Mouse (Mus musculus): Measurements from ENCODE around the gene Aire. TPM values are rescaled to one million over a fixed set of nuclear protein-coding genes. Genes with fewer than 3 reads are reported as not detected.

Aire gene
- 1.6 TPM in 2 replicates for polyA plus RNA-seq (2015; fragmentation: Nextera tagmentation; extraction: Ambion mirVana)

DNA sequence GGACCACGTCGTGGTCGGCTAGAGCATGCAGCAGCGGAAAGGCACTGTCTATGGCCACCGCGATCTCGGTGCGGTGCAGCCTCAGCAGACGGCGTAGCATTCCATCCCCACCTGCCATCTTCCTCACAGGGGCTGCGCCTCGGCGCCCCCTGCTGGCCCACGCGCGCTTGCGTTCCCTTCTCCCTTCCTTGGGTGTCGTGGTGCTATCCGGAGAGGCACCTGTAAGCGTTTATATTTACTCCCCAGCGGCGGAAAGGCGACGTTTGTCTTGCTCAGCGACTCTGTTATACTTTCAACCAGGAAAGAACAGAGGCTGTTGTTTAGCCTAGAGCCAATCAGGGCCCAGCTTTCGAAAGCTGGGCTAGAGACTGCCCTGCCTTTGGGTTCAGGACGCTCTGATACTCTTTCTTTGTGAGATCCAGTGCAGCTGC lies at the start of gene Aire:
Aire (minus strand) TSS at position 205 of the 431 bp plus-strand sequence.
- no peaks in the 10 kb centered on the region for H3K36me3 ChIP-seq
- 4% methylated on average over 27 of the region's 27 CpGs for WGBS
- peak within 1 kb of the TSS; percentile 30 for H3K4me3 ChIP-seq (replicated peaks)
- H3K4me2 ChIP-seq, result peak within 1 kb of the TSS; percentile 56
- H3K9me3 ChIP-seq (replicated peaks), result no peaks in the 10 kb centered on the region
- H3K4me1 ChIP-seq, result peaks cover 9% of the 10 kb centered on the region; the same call in 1 of the 2 replicates
- no peak within 1 kb of the TSS for H3K27ac ChIP-seq
- no peak within 1 kb of the TSS for H3K9ac ChIP-seq
- H3K27me3 ChIP-seq, result peaks cover 4% of the 10 kb centered on the region
- peak; percentile 61 for ATAC-seq (replicated peaks; ENCODE audit: low FRiP score)

DNA sequence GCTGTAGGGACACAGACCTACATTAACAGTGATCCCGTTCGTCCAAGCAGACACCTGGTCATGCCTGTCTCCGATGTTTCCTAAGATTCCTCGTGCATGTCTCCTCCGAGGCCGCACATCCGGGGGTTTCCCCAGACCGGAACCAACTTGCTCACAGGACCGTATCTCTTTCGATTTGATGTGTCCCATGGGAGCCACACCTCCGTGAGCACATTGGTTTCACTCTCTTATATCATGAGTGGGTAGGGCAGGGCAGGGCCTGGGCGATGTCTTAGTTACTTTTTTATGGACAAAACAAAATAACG lies 49.3 kb upstream of the Aire start:
- Histone ChIP-seq H3K4me3 (replicated peaks) (no peak overlapping the region), H3K9me3 (replicated peaks) (no peaks in the 10 kb centered on the region), H3K27me3 (no peaks in the 10 kb centered on the region)

DNA sequence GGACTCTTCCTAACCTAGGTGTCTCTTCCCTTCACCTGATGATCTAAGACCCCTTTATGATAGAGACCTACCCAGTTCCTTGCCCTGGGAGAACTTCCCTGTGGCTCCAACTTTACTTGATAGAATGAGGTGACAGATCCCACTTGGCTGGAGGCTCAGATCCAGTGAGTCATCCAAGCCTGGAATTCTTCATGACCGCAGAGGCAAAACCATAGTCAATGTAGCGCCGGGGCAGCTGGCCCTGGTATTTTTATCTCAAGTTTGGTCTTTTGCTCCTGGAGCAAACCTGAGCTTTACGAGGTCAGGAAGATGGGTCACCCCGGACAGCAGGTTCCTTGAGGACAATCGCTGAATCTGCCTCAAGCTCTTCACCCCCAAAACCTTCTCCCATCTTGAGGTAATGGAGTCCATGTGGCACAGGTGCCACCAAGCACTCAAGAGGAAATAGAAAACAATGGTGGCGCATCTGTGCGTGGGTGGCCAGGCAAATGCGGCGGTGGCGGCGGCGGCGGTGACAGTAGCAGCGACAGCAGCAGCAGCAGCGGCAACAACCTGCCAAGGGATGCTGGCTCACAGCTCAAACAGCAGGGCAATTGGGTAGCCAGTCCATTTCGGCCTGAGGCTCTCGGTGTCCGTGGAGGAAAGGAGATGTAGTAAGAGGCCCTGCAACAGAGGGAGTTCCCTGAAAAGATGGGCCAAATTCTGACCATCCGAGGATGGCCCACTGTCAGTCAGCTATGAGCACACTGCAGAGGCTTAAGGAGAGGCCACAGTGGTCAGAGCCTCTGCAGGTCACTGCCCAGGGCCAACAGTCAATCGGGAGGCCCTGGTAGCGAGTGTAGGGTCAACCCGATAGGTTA lies 48.7 kb upstream of the Aire start:
- Histone ChIP-seq H3K9me3 (replicated peaks) (no peaks in the 10 kb centered on the region), H3K36me3 (no peaks in the 10 kb centered on the region), H3K4me1 (0 out of 2 replicates have a peak, but pooled peaks cover 3% of the 10 kb centered on the region), H3K27me3 (no peaks in the 10 kb centered on the region), H3K4me2 (no peak overlapping the region), H3K27ac (no peak overlapping the region), H3K4me3 (replicated peaks) (no peak overlapping the region), H3K9ac (no peak overlapping the region)
- 86% methylated on average over 23 of the region's 23 CpGs for WGBS
- no peak for ATAC-seq (replicated peaks; ENCODE audit: low FRiP score)

More for the DNA sequence above, 49.3 kb upstream of the Aire start:
- H3K9ac ChIP-seq, result no peak overlapping the region
- H3K36me3 ChIP-seq, result no peaks in the 10 kb centered on the region
- no peak overlapping the region for H3K27ac ChIP-seq
- WGBS, result 66% methylated on average over 13 of the region's 13 CpGs
- H3K4me2 ChIP-seq, result no peak overlapping the region
- no peak for ATAC-seq (replicated peaks; ENCODE audit: low FRiP score)
- 0 out of 2 replicates have a peak, but pooled peaks cover 3% of the 10 kb centered on the region for H3K4me1 ChIP-seq

DNA sequence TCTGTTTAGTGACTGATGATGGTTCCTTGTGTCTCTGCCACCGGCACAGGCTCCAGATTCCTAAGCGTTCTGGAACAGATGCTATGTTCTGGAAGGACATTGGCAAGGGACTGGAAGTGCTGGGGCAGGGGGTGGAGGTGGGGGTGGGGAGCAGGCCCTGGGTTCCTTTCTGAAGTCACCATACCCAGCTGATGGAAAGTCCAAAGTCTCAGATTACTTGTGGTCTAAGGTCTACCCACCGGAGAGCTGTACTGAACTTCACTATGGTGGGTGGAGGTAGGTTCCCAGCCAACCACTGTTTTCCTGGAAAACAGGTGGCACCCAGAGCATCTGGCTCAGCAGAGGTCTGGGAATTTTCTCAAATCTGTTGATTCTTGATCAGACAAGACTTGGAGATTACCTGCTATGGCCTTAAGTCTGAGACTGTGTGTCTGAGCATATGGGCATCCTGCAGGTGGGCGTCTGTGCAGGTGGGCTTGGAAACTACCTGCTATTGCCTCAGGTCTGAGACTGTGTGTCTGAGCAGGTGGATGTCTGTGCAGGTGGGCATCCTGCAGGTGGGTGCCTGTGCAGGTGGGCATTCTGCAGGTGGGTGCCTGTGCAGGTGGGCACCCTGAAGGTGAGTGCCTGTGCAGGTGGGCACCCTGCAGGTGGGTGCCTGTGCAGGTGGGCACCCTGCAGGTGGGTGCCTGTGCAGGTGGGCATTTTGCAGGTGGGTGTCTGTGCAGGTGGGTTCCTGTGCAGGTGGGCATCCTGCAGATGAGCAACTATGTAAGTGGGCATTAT lies 47.5 kb upstream of the Aire start:
- Histone ChIP-seq H3K4me3 (replicated peaks) (no peak overlapping the region), H3K27ac (no peak overlapping the region), H3K4me2 (no peak overlapping the region), H3K36me3 (no peaks in the 10 kb centered on the region), H3K27me3 (no peaks in the 10 kb centered on the region), H3K9me3 (replicated peaks) (no peaks in the 10 kb centered on the region), H3K9ac (no peak overlapping the region), H3K4me1 (0 out of 2 replicates have a peak, but pooled peaks cover 3% of the 10 kb centered on the region)
- WGBS, result 81% methylated on average over 4 of the region's 4 CpGs
- no peak for ATAC-seq (replicated peaks; ENCODE audit: low FRiP score)

DNA sequence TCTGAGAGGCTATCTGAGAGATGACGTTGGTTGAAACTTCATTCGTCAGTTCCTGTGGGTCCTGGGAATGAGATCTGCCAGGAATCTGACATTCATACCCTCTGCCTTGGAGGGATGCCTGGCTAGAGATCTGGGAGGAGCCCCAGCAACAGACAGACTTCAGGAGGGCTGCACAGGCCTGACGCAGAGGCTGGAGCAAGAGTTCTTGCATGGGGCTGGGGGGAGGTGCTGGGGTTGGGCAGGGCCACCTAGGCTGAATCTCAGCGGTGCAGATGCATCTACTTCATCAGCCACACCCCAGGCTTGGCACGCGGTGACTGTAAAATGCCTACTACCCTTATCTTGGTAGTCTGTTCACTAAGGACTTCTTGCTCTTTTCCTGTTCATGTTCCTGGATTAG lies 46.8 kb upstream of the Aire start:
- Histone ChIP-seq H3K9me3 (replicated peaks) (no peaks in the 10 kb centered on the region), H3K4me1 (0 out of 2 replicates have a peak, but pooled peaks cover 3% of the 10 kb centered on the region), H3K9ac (no peak overlapping the region), H3K4me3 (replicated peaks) (no peak overlapping the region), H3K36me3 (no peaks in the 10 kb centered on the region), H3K27ac (no peak overlapping the region), H3K27me3 (no peaks in the 10 kb centered on the region), H3K4me2 (no peak overlapping the region)
- WGBS, result 62% methylated on average over 6 of the region's 6 CpGs
- no peak for ATAC-seq (replicated peaks; ENCODE audit: low FRiP score)

DNA sequence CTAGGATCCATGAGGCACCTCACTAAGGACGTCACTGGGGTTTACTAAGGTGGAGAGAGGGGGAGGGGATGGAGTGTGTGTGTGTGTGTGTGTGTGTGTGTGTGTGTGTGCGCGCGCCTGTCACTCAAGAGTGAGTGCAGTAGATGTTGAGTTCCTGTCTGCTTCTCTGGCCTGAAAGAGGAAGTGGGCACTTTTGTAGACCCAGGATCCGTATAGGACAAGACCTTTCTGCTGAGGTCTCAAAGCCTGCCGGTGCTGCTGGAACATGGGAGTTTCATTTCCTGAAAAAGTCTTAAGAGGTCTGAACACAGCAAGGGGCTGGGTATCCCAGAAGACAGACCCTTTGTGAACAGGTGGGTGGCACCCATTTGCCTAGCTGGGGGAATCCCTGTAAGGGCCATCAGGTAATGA lies 43.7 kb upstream of the Aire start:
- Histone ChIP-seq H3K4me3 (replicated peaks) (no peak overlapping the region), H3K9ac (no peak overlapping the region), H3K27ac (no peak overlapping the region), H3K9me3 (replicated peaks) (no peaks in the 10 kb centered on the region), H3K4me2 (no peak overlapping the region), H3K4me1 (no peaks in the 10 kb centered on the region), H3K36me3 (no peaks in the 10 kb centered on the region), H3K27me3 (no peaks in the 10 kb centered on the region)
- WGBS, result 84% methylated on average over 6 of the region's 6 CpGs
- ATAC-seq (replicated peaks; ENCODE audit: low FRiP score), result no peak

DNA sequence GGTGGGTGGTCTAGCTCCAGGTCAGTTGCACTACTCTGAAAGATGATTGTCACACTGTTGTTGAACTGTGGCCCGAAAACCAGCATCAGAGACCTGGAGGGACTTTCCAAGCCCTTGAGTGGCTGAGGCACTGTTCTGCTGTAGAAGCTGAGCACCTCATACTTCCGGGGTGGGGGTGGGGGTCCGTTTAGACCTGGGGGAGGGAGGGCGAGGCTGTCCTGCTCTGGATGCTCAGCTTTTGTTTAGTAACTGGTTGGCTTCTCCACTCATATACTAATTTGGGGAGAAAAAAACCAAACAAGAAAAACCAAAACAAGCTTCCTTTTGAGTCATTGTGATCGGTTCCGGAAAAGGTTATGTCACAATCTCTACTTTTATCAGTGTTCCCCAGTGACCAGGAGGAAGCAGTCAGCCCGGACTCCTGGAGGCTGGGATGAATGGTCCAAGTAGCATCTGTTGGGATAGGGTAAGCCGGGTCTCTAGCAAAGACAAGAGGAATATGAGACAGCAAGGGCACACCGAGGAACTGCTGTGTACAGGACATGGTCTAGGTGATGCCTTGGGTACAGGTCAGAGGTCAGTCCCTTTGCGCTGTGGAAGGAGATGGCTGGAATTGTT lies 43.1 kb upstream of the Aire start:
- 81% methylated on average over 10 of the region's 10 CpGs for WGBS
- no peak for ATAC-seq (replicated peaks; ENCODE audit: low FRiP score)

DNA sequence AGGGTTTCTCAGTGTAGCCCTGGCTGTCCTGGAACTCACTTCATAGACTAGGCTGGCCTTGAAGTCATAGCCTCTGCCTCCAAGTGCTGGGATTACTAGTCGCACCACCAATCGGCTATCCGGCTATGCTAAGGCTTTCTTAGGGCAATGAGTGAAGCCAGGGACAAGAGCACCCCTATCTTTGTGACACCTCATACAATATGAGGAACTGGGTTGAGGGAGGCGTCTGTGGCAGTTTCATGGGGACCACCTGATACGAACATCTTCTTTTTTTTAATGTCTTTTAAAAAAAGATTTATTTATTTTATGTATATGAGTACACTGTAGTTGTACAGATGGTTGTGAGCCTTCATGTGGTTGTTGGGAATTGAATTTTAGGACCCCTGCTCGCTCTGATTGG lies 42.3 kb upstream of the Aire start:
- Histone ChIP-seq H3K9ac (no peak overlapping the region), H3K4me3 (replicated peaks) (no peak overlapping the region), H3K27ac (no peak overlapping the region), H3K36me3 (no peaks in the 10 kb centered on the region), H3K9me3 (replicated peaks) (no peaks in the 10 kb centered on the region), H3K4me2 (no peak overlapping the region), H3K4me1 (no peaks in the 10 kb centered on the region), H3K27me3 (no peaks in the 10 kb centered on the region)
- ATAC-seq (replicated peaks; ENCODE audit: low FRiP score), result no peak
- WGBS, result 92% methylated on average over 6 of the region's 6 CpGs

More for the DNA sequence above, 43.1 kb upstream of the Aire start:
- Histone ChIP-seq H3K9ac (no peak overlapping the region), H3K27me3 (no peaks in the 10 kb centered on the region), H3K4me2 (no peak overlapping the region), H3K4me1 (no peaks in the 10 kb centered on the region), H3K36me3 (no peaks in the 10 kb centered on the region), H3K4me3 (replicated peaks) (no peak overlapping the region), H3K27ac (no peak overlapping the region), H3K9me3 (replicated peaks) (no peaks in the 10 kb centered on the region)

DNA sequence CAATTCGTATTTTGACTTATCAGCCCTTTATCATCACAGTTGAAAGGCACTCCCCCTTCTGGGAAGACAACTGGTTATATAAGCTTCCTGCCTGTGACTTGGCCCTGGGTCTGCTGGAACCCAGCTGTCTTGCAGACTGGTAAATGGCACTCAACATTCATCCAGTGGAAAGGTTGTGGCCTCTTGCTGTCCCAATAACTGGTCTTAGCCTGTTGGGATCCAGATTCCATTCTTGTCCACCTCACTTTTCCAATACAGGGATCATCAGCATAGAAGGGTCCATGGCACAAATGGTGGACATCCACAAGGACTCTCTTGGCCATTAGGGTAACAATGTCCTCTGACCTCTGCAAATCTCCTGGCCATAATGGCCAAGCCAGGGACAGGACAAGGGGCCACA lies 40.7 kb upstream of the Aire start:
- no peak for ATAC-seq (replicated peaks; ENCODE audit: low FRiP score)
- H3K4me2 ChIP-seq, result no peak overlapping the region
- no peak overlapping the region for H3K4me3 ChIP-seq (replicated peaks)
- no peaks in the 10 kb centered on the region for H3K27me3 ChIP-seq
- 65% methylated on average over 1 of the region's 1 CpGs for WGBS
- no peaks in the 10 kb centered on the region for H3K36me3 ChIP-seq
- no peaks in the 10 kb centered on the region for H3K4me1 ChIP-seq
- H3K9me3 ChIP-seq (replicated peaks), result no peaks in the 10 kb centered on the region
- no peak overlapping the region for H3K9ac ChIP-seq
- no peak overlapping the region for H3K27ac ChIP-seq

DNA sequence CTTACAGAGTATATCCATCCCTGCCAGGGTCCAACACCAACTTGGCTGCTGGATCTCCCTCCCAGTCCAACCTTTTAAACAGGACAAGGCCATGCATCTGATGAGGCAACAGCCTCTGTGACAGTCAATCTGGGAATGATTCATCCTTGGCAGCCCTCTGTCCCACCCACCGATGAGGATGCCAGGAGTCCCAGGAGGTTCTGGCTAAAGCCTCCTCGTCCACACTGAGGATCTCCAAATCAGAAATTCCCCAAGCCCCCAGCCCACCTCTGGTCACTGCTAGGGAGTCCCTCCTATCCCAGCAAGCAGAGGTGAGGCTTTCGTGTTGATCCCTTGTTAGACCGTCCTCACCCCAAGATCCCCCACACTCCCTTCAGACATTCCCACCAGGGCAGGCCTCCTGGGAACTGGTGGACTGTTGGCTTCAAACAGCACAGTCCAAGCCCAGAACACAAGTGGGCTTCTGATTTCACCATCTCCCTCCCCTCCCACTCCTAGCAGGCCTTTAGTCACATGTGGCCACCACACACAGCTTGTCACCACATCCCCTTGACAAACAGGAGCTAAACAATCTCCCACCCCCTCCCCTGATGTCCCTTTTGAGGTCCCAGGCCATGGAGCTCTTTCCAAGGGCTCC lies 36.7 kb upstream of the Aire start:
- Histone ChIP-seq H3K27ac (no peak overlapping the region), H3K27me3 (no peaks in the 10 kb centered on the region), H3K4me3 (replicated peaks) (no peak overlapping the region), H3K9me3 (replicated peaks) (no peaks in the 10 kb centered on the region), H3K9ac (no peak overlapping the region), H3K36me3 (peaks cover 22% of the 10 kb centered on the region), H3K4me1 (no peaks in the 10 kb centered on the region), H3K4me2 (no peak overlapping the region)
- ATAC-seq (replicated peaks; ENCODE audit: low FRiP score), result no peak
- 79% methylated on average over 4 of the region's 4 CpGs for WGBS

DNA sequence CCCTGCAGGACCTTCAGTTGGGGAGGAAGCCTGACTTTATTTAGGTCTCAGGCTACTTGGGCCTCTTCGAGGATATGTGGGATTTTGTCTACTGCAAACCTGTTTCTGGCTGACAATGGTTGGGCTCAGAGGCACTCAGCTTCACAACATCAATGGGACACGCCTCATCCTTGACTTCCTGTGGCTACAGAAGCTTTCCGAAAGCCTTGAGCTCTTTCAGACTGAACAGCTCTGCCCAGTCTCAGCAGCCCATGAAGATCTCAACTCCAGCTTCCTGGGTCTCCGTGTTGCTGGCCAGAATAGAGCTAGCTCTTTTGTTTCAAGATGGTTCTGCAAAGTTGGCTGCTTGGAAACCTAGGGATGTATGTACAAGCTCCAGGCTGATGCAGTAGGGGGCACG lies 34.9 kb upstream of the Aire start:
- no peaks in the 10 kb centered on the region for H3K27me3 ChIP-seq
- no peaks in the 10 kb centered on the region for H3K4me1 ChIP-seq
- no peak overlapping the region for H3K4me3 ChIP-seq (replicated peaks)
- H3K36me3 ChIP-seq, result peaks cover 26% of the 10 kb centered on the region
- no peak overlapping the region for H3K4me2 ChIP-seq
- H3K9me3 ChIP-seq (replicated peaks), result no peaks in the 10 kb centered on the region
- H3K9ac ChIP-seq, result no peak overlapping the region
- 78% methylated on average over 5 of the region's 5 CpGs for WGBS
- no peak overlapping the region for H3K27ac ChIP-seq
- ATAC-seq (replicated peaks; ENCODE audit: low FRiP score), result no peak
